Mouse (Mus musculus) left cerebral cortex, adult 9 months (tissue): ENCODE measurements at regions not wholly inside any gene's neighbourhood (a gene's known extent, or its start where the extent isn't known, plus 50 kb on each side); places are given as distances from the start of the nearest gene placed in this dataset.

Source experiments
- DNase-seq, 2 experiments: peaks; one replicate each; pipeline ENCODE4 v3.0.0; 2022; ENCODE audit warnings: low spot score in 2 of 2

GRCm38 (mm10) chr2:48733936-48734335, 80.0 kb upstream of the Acvr2a start:
- DNase-seq = no peak

- DNase-seq = no peak
Observed at GRCm38 (mm10) chr2:48734521-48734920, 79.4 kb upstream of the Acvr2a start.

GRCm38 (mm10) chr2:48736312-48736711, 77.6 kb upstream of the Acvr2a start:
- DNase-seq = peak in 1 of 2 experiments; percentile 13
